Mouse (Mus musculus) MEL (cell line): ENCODE data around the gene Eif4g1. TPM values are rescaled to one million over a fixed set of nuclear protein-coding genes. Genes with fewer than 3 reads are reported as not detected.

Experiments
- DNase-seq: peaks from one replicate; pipeline ENCODE4 v3.0.0; 2011; ENCODE audit warnings: low read depth, low spot score
- H3K27ac ChIP-seq: 2 replicates; pipeline ENCODE4 v1.5.1; 2012; ENCODE audit warnings: low read depth, mild to moderate bottlenecking, control low read depth, low read length, moderate library complexity; ENCODE audit not compliant: control insufficient read depth
- H3K27me3 ChIP-seq, 2 experiments: fragments of 150-350 bp in 1 of 2; sonication (generic) in 1 of 2; 2 replicates each; pipeline ENCODE4 v1.6.1; 2012; ENCODE audit warnings: low read length in 2 of 2, mild to moderate bottlenecking in 2 of 2, improper control_type of control experiment in 1 of 2, moderate library complexity in 1 of 2; ENCODE audit not compliant: insufficient read depth in 2 of 2, control insufficient read depth in 1 of 2
- H3K36me3 ChIP-seq, 2 experiments: 2 replicates each; pipeline ENCODE4 v1.6.1; 2012 to 2014; ENCODE audit warnings: low read length in 2 of 2, improper control_type of control experiment in 1 of 2, inconsistent platforms in 1 of 2, mild to moderate bottlenecking in 1 of 2; ENCODE audit not compliant: insufficient read depth in 2 of 2, control insufficient read depth in 1 of 2
- H3K4me1 ChIP-seq, 2 experiments: fragments of 150-350 bp in 1 of 2; sonication (generic) in 1 of 2; 2 replicates each; pipeline ENCODE4 v1.6.1; 2012; ENCODE audit warnings: low read length in 2 of 2, improper control_type of control experiment in 1 of 2, mild to moderate bottlenecking in 1 of 2; ENCODE audit not compliant: insufficient read depth in 2 of 2, control insufficient read depth in 1 of 2
- H3K4me3 ChIP-seq, 2 experiments: fragments of 150-350 bp in 1 of 2; sonication (generic) in 1 of 2; 2 replicates each; pipeline ENCODE4 v1.5.1; 2012; ENCODE audit warnings: low read depth in 2 of 2, low read length in 2 of 2, mild to moderate bottlenecking in 2 of 2, moderate library complexity in 2 of 2, control low read depth in 1 of 2, improper control_type of control experiment in 1 of 2; ENCODE audit not compliant: control insufficient read depth in 1 of 2, insufficient read depth in 1 of 2
- H3K79me2 ChIP-seq: 2 replicates; pipeline ENCODE4 v1.6.1; 2012; ENCODE audit warnings: mild to moderate bottlenecking, low read length, moderate library complexity; ENCODE audit not compliant: control insufficient read depth, poor library complexity, insufficient read depth
- H3K9ac ChIP-seq: 2 replicates; pipeline ENCODE4 v1.6.1; 2012; ENCODE audit warnings: low read depth, mild to moderate bottlenecking, control low read depth, low read length, moderate library complexity; ENCODE audit not compliant: control insufficient read depth, poor library complexity, severe bottlenecking
- H3K9me3 ChIP-seq: fragments of 150-350 bp; sonication (generic); replicated peaks from 2 replicates; pipeline ENCODE4 v1.6.1; 2012; ENCODE audit warnings: mild to moderate bottlenecking, low read length, improper control_type of control experiment, moderate library complexity; ENCODE audit not compliant: insufficient read depth
- BHLHE40 ChIP-seq: IDR thresholded peaks from 2 replicates; pipeline ENCODE4 v1.6.1; 2012; ENCODE audit warnings: low read depth, mild to moderate bottlenecking, inconsistent platforms, low read length, improper control_type of control experiment, borderline replicate concordance
- CHD1 ChIP-seq: IDR thresholded peaks from 2 replicates; pipeline ENCODE4 v1.6.1; 2012; ENCODE audit warnings: low read depth, mild to moderate bottlenecking, inconsistent platforms, low read length, improper control_type of control experiment
- CHD2 ChIP-seq: IDR thresholded peaks from 2 replicates; pipeline ENCODE4 v1.6.1; 2011; ENCODE audit warnings: low read length, improper control_type of control experiment
- CTCF ChIP-seq, 3 experiments: IDR thresholded peaks in 2 of 3; conservative IDR thresholded peaks in 1 of 3; 2 replicates each; pipeline ENCODE4 v1.5.1; 2011 to 2012; ENCODE audit warnings: low read length in 3 of 3, low read depth in 2 of 3, mild to moderate bottlenecking in 2 of 3, improper control_type of control experiment in 1 of 3, inconsistent platforms in 1 of 3, mixed read lengths in 1 of 3, moderate library complexity in 1 of 3; ENCODE audit not compliant: control insufficient read depth in 1 of 3, insufficient read depth in 1 of 3, poor library complexity in 1 of 3, severe bottlenecking in 1 of 3
- ELF1 ChIP-seq: IDR thresholded peaks from 2 replicates; pipeline ENCODE4 v1.6.1; 2014; ENCODE audit warnings: low read depth, mild to moderate bottlenecking, inconsistent platforms, low read length, improper control_type of control experiment, moderate library complexity
- EP300 ChIP-seq, 2 experiments: IDR thresholded peaks; 2 replicates each; pipeline ENCODE4 v1.6.1; 2011; ENCODE audit warnings: improper control_type of control experiment in 2 of 2, low read length in 2 of 2, low read depth in 1 of 2, mild to moderate bottlenecking in 1 of 2
- ETS1 ChIP-seq: IDR thresholded peaks from 2 replicates; pipeline ENCODE4 v1.6.1; 2012; ENCODE audit warnings: low read depth, mild to moderate bottlenecking, inconsistent platforms, low read length, improper control_type of control experiment, moderate library complexity
- GATA1 ChIP-seq: IDR thresholded peaks from 2 replicates; pipeline ENCODE4 v1.6.1; 2011; ENCODE audit warnings: low read depth, low read length, improper control_type of control experiment
- HCFC1 ChIP-seq: IDR thresholded peaks from 2 replicates; pipeline ENCODE4 v1.6.1; 2012; ENCODE audit warnings: low read depth, mild to moderate bottlenecking, inconsistent platforms, low read length, improper control_type of control experiment, moderate library complexity
- KAT2A ChIP-seq: conservative IDR thresholded peaks from 2 replicates; pipeline ENCODE4 v1.6.1; 2012; ENCODE audit warnings: low read depth, low read length, improper control_type of control experiment, inconsistent platforms
- MAFK ChIP-seq: IDR thresholded peaks from 2 replicates; pipeline ENCODE4 v1.6.1; 2011; ENCODE audit warnings: low read depth, mild to moderate bottlenecking, low read length, improper control_type of control experiment, borderline replicate concordance
- MAZ ChIP-seq: IDR thresholded peaks from 2 replicates; pipeline ENCODE4 v1.6.1; 2012; ENCODE audit warnings: low read depth, mild to moderate bottlenecking, inconsistent platforms, low read length, improper control_type of control experiment
- MEF2A ChIP-seq: IDR thresholded peaks from 2 replicates; pipeline ENCODE4 v1.6.1; 2014; ENCODE audit warnings: low read depth, mild to moderate bottlenecking, inconsistent platforms, low read length, improper control_type of control experiment; ENCODE audit not compliant: poor library complexity, insufficient replicate concordance, severe bottlenecking; ENCODE audit errors: extremely low read depth
- MXI1 ChIP-seq: IDR thresholded peaks from 2 replicates; pipeline ENCODE4 v1.6.1; 2011; ENCODE audit warnings: mild to moderate bottlenecking, low read depth, low read length, improper control_type of control experiment
- MYC ChIP-seq: IDR thresholded peaks from 2 replicates; pipeline ENCODE4 v1.6.1; 2011; ENCODE audit warnings: low read depth, mild to moderate bottlenecking, low read length, improper control_type of control experiment, moderate library complexity
- NELFE ChIP-seq: IDR thresholded peaks from 2 replicates; pipeline ENCODE4 v1.6.1; 2011; ENCODE audit warnings: low read depth, low read length, improper control_type of control experiment
- NRF1 ChIP-seq: IDR thresholded peaks from 2 replicates; pipeline ENCODE4 v1.6.1; 2014; ENCODE audit warnings: low read depth, mild to moderate bottlenecking, inconsistent platforms, low read length, improper control_type of control experiment, moderate library complexity; ENCODE audit not compliant: poor library complexity, insufficient read depth, severe bottlenecking
- POLR2A ChIP-seq, 2 experiments: IDR thresholded peaks; 2 replicates each; pipeline ENCODE4 v1.6.1; 2011 to 2012; ENCODE audit warnings: low read length in 2 of 2, mild to moderate bottlenecking in 2 of 2, control low read depth in 1 of 2, improper control_type of control experiment in 1 of 2, low read depth in 1 of 2, moderate library complexity in 1 of 2; ENCODE audit not compliant: control insufficient read depth in 1 of 2, insufficient read depth in 1 of 2, poor library complexity in 1 of 2
- POLR2AphosphoS5 ChIP-seq: IDR thresholded peaks from 2 replicates; pipeline ENCODE4 v1.6.1; 2012; ENCODE audit warnings: low read depth, borderline replicate concordance, mild to moderate bottlenecking, inconsistent platforms, low read length, moderate library complexity, mixed read lengths
- RAD21 ChIP-seq: IDR thresholded peaks from 2 replicates; pipeline ENCODE4 v1.6.1; 2011; ENCODE audit warnings: mild to moderate bottlenecking, low read depth, low read length, improper control_type of control experiment
- RCOR1 ChIP-seq: IDR thresholded peaks from 2 replicates; pipeline ENCODE4 v1.6.1; 2012; ENCODE audit warnings: low read depth, mild to moderate bottlenecking, inconsistent platforms, low read length, improper control_type of control experiment
- SMC3 ChIP-seq: IDR thresholded peaks from 2 replicates; pipeline ENCODE4 v1.6.1; 2011; ENCODE audit warnings: low read depth, low read length, improper control_type of control experiment
- UBTF ChIP-seq: IDR thresholded peaks from 2 replicates; pipeline ENCODE4 v1.6.1; 2012; ENCODE audit warnings: low read depth, mild to moderate bottlenecking, inconsistent platforms, low read length, improper control_type of control experiment, moderate library complexity, borderline replicate concordance; ENCODE audit not compliant: insufficient read depth
- USF1 ChIP-seq: IDR thresholded peaks from 2 replicates; pipeline ENCODE4 v1.6.1; 2014; ENCODE audit warnings: low read depth, mild to moderate bottlenecking, inconsistent platforms, low read length, improper control_type of control experiment, moderate library complexity
- ZC3H11A ChIP-seq: IDR thresholded peaks from 2 replicates; pipeline ENCODE4 v1.6.1; 2012; ENCODE audit warnings: low read depth, mild to moderate bottlenecking, inconsistent platforms, low read length, improper control_type of control experiment
- ZNF384 ChIP-seq: IDR thresholded peaks from 2 replicates; pipeline ENCODE4 v1.6.1; 2012; ENCODE audit warnings: low read depth, mild to moderate bottlenecking, inconsistent platforms, low read length, improper control_type of control experiment
- polyA plus RNA-seq, 2 experiments: library from polyadenylated mRNA; stranded (reverse) in 1 of 2; unstranded in 1 of 2; fragments of >175 nt in 1 of 2; fragments of >200 nt in 1 of 2; gene quantifications; 2 replicates each; pipeline versions ENCODE4 v1.2.1 to v1.2.4; 2012; ENCODE audit warnings: low replicate concordance in 2 of 2, low read depth in 1 of 2; ENCODE audit not compliant: insufficient read length in 2 of 2, insufficient read depth in 1 of 2, missing spikeins in 1 of 2
- total RNA-seq: library from RNA; depleted of rRNA; stranded (reverse); fragments of 300-350 nt; gene quantifications from 2 replicates; pipeline ENCODE4 v1.2.3, GENCODE M21; 2012

Eif4g1 gene
- total and polyA plus RNA-seq, 3 experiments: 327 to 436 (median 409) TPM

DNA sequence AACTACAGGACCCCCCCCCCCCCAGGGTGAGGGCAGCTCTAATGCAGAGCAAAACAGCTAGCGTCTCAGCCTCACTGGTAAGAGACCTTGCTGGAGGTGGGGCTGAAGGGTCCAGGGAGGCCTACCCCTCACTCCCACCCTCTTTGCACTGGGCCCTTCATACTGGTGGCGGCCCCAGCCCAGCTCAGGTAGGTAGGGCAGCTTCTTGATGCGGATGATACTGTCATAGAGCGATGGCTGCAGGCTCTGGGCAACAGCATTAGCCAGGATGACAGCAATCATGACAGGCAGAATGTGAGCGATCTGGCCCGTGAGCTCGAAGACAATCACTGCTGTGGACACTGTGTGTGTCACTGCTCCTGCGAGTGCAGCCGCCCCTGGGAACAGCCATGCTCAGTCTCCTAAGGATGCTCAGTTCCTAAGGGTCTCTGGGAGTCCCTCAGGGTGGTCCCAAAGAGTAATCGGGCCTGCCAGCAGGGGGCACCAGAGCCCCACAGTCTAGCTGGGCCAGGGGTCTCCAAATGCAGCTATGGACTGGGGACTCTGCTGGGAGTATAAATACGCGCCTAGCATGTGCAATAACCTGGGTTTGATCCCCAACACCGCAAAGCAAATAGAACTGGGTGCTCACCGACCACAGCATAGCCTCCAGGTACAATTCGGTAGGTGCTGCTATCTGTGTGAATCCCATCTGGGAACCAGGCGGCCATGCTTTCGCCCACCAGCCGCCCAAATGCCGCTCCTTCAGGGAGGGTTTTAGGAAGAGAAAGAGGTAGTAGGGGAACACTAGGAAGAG, 41.0 kb downstream of the Eif4g1 start:
- Histone ChIP-seq H3K27me3 (no peaks in the 10 kb centered on the region), H3K9me3 (no peaks in the 10 kb centered on the region)
- TF ChIP-seq CTCF (IDR thresholded peaks at IDR 0.05 in 2 of 3, conservative IDR thresholded peaks at IDR 0.05 in 1 of 3; ENCODE audit: control insufficient read depth in 1 of 3, insufficient read depth in 1 of 3, low read depth in 2 of 3, low read length in 3 of 3, poor library complexity in 1 of 3, severe bottlenecking in 1 of 3) (peak; percentile 59 to 88 (median 87)), RAD21 (peak; percentile 58), MEF2A (no peak)
- TF ChIP-seq, all 39 proteins: peak for 2
- Histone ChIP-seq H3K4me1 (peaks cover 12 to 28% of the 10 kb centered on the region in 2 experiments), H3K36me3 (peaks cover 0 to 23% of the 10 kb centered on the region in 2 experiments; a peak in 2 of 4 replicates), H3K9ac (no peak overlapping the region), H3K4me3 (no peak overlapping the region), H3K79me2 (no peaks in the 10 kb centered on the region), H3K27ac (no peak overlapping the region)
- no peak for DNase-seq

DNA sequence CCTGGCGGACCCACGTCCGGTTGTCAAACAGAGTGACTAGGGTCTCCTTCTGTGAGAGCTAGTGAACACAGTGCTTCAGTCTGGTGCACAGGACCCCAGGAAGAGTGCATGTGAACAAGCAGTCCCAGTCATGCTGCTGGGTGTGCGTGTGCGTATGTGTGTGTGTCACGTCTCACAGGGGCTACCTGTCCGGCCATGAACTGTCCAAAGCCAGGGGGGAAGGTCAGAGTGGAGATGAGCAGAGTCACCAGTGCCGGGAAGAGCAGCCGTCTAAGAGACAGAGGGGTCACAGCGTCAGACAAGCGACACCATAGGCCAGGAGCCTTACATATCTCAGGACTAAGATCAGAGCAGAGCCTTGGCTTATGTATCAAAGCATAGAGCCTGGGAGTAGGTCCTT, 42.3 kb downstream of the Eif4g1 start:
- Histone ChIP-seq H3K27ac (no peak overlapping the region), H3K27me3 (no peaks in the 10 kb centered on the region), H3K36me3 (peaks cover 0 to 22% of the 10 kb centered on the region in 2 experiments; a peak in 2 of 4 replicates)

DNA sequence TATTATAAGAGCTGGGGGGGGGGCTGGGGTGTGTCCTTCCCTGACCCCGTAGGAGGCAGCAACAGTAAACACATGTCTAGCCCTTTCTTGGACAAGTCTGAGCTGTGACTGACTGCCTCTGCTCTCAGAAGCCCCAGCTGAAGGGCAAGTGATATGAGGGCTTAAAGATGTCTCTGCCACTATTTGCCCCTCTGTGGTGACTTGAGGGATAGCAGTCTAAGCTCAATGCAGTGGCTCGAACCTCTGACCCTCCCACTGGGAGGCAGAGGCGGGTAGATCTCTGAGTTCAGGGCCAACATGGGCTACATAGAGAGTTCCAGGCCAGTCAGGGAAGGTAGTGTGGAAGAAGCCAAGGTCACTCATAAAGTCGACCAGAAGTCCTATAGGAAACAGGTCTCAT, 42.7 kb downstream of the Eif4g1 start:
- Histone ChIP-seq H3K36me3 (peaks cover 0 to 18% of the 10 kb centered on the region in 2 experiments; a peak in 2 of 4 replicates), H3K9me3 (no peaks in the 10 kb centered on the region), H3K27me3 (no peaks in the 10 kb centered on the region), H3K9ac (no peak overlapping the region), H3K4me1 (peaks cover 7 to 30% of the 10 kb centered on the region in 2 experiments), H3K79me2 (no peaks in the 10 kb centered on the region), H3K4me3 (no peak overlapping the region), H3K27ac (no peak overlapping the region)
- peak; percentile 46 for DNase-seq
- no peak for TF ChIP-seq MXI1
- TF ChIP-seq ETS1: no peak
- no peak for TF ChIP-seq MYC
- TF ChIP-seq GATA1: no peak
- TF ChIP-seq CHD2: no peak
- TF ChIP-seq MAFK: no peak
- TF ChIP-seq HCFC1: no peak
- TF ChIP-seq CTCF (IDR thresholded peaks at IDR 0.05 in 2 of 3, conservative IDR thresholded peaks at IDR 0.05 in 1 of 3; ENCODE audit: control insufficient read depth in 1 of 3, insufficient read depth in 1 of 3, low read depth in 2 of 3, low read length in 3 of 3, poor library complexity in 1 of 3, severe bottlenecking in 1 of 3): peak in 1 of 3 experiments; percentile 38; a peak in 2 of 6 replicates
- TF ChIP-seq UBTF: no peak
- no peak for TF ChIP-seq USF1
- no peak; the same call in 1 of the 2 replicates for TF ChIP-seq RAD21
- TF ChIP-seq ELF1: no peak
- TF ChIP-seq ZC3H11A: no peak
- no peak for TF ChIP-seq POLR2A (IDR thresholded peaks at IDR 0.05; ENCODE audit: control insufficient read depth in 1 of 2, insufficient read depth in 1 of 2, low read depth in 1 of 2, low read length in 2 of 2, poor library complexity in 1 of 2)
- no peak for TF ChIP-seq KAT2A
- TF ChIP-seq BHLHE40: no peak

More for the DNA sequence above, 42.3 kb downstream of the Eif4g1 start:
- H3K9me3 ChIP-seq: no peaks in the 10 kb centered on the region
- no peaks in the 10 kb centered on the region for H3K79me2 ChIP-seq
- no peak for TF ChIP-seq MAZ
- no peak for TF ChIP-seq CHD1
- no peak for TF ChIP-seq RAD21
- TF ChIP-seq RCOR1: no peak
- no peak for TF ChIP-seq ZNF384
- TF ChIP-seq CHD2: no peak
- TF ChIP-seq MYC: no peak
- no peak for TF ChIP-seq CTCF (IDR thresholded peaks at IDR 0.05 in 2 of 3, conservative IDR thresholded peaks at IDR 0.05 in 1 of 3; ENCODE audit: control insufficient read depth in 1 of 3, insufficient read depth in 1 of 3, low read depth in 2 of 3, low read length in 3 of 3, poor library complexity in 1 of 3, severe bottlenecking in 1 of 3)
- TF ChIP-seq ETS1: no peak
- no peak for TF ChIP-seq USF1
- no peak for TF ChIP-seq SMC3
- no peak for TF ChIP-seq NELFE
- no peak for TF ChIP-seq NRF1
- TF ChIP-seq ELF1: no peak
- TF ChIP-seq MXI1: no peak
- TF ChIP-seq EP300 (IDR thresholded peaks at IDR 0.05; ENCODE audit: low read depth in 1 of 2, low read length in 2 of 2): no peak
- TF ChIP-seq POLR2AphosphoS5: no peak
- TF ChIP-seq, all 39 proteins: peak for 0
- Histone ChIP-seq H3K4me1 (peaks cover 11 to 34% of the 10 kb centered on the region in 2 experiments), H3K4me3 (no peak overlapping the region), H3K9ac (no peak overlapping the region)
- DNase-seq: no peak
